In the genomic region with DNA sequence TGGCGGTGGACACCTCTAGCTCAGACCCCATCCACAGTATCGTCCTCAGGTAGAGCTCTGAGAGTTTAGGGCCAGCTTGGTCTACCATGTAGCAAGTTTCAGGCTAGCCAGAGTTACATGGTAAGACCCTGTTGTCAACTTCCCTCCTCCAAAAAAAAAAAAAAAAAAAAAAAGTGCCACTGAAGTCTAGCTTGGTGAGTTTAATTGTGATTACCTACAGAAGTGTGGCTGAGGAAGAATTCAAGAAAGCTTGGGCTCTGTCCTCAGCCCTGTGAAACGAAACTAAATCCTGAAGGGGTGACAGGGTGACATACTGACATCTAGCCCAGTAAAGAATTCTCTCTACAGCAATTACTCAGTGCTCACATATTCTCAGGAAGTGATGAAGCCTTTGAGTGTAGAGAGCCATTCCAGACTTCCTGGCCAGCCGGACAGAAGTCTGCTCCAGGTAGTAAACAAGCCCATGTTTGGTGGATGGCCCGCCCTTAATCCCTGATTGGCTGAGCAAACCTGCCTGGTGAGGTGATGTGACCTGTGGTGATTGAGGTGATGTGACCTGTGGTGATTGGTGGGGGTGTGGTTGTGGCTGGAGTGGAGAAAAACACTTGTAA, we compare ENCODE assay signal across 22 mouse cellular contexts. TPM values are rescaled to one million over a fixed set of nuclear protein-coding genes. Genes with fewer than 3 reads are reported as not detected.
DNase-seq lines count a peak whose midpoint lies in the region; ATAC-seq and TF ChIP-seq lines count a peak whose summit lies in the region.
"Had no signal": no experiment of that assay in that cellular context is flagged by ENCODE, and none has a peak within 500 bp of the region (broad histone marks: within the 10 kb centered on the region; RNA-seq: fewer than 3 reads in every experiment).

No protein-coding gene starts in this region.

- no peaks in the 10 kb centered on the region for H3K9me3 ChIP-seq in E14TG2a.4 (ENCODE audit: low read length)
- H3K9me3 ChIP-seq: embryonic facial prominence, embryonic 10.5 days; forebrain, embryonic 13.5 days; heart, embryonic 15.5 days; hindbrain, embryonic 15.5 days had no signal

- peaks cover 25% of the 10 kb centered on the region for H3K27me3 ChIP-seq in E14TG2a.4 (ENCODE audit: insufficient read depth, low read length)
- H3K27me3 ChIP-seq: Patski had no signal

- H3K4me1 ChIP-seq in E14TG2a.4 (replicated peaks; ENCODE audit: low read depth, low read length), result peaks cover 28% of the 10 kb centered on the region; the same call in 1 of the 2 replicates

- H3K36me3 ChIP-seq in E14TG2a.4 (ENCODE audit: insufficient read depth, low read length), result no peaks in the 10 kb centered on the region
- H3K36me3 ChIP-seq: embryonic facial prominence, embryonic 10.5 days; heart, embryonic 15.5 days; hindbrain, embryonic 15.5 days had no signal

- intact Hi-C loops in heart, postnatal 25 days (cut with DNase I), result no loop called here

- ATAC-seq in megakaryocyte-erythroid progenitor cell, adult 5-6 weeks (replicated peaks; ENCODE audit: low FRiP score, low TSS enrichment, poor library complexity, severe bottlenecking), result no peak
- ATAC-seq: activated CD4-positive, CD25-positive, alpha-beta regulatory T cell, adult 4 months; forebrain, embryonic 13.5 days; inflammation-experienced regulatory T-cells, adult 6 months; Patski had no signal

- peak; percentile 89 for DNase-seq in heart, adult 11 months
- no peak for DNase-seq in heart, postnatal 25 days (ENCODE audit: low spot score)
- peak; percentile 19 to 27 for DNase-seq in lung, adult 18-20 months
- DNase-seq in lung, postnatal 36 days, result no peak
- DNase-seq in induced T-regulatory cell, adult 2 months (ENCODE audit: low read depth), result peak; percentile 35
- no peak for DNase-seq in ovary, postnatal 36 days (ENCODE audit: low spot score)
- DNase-seq: adrenal gland, adult 2 months; adrenal gland, postnatal 25 days; cerebellum, adult 2 months; cerebellum, postnatal 10 days; heart, adult 2 months; heart, postnatal 14 days had no signal

- no peak for TF ChIP-seq CTCF in E14TG2a.4 (conservative IDR thresholded peaks at IDR 0.05; ENCODE audit: low read length)

- H3K4me3 ChIP-seq in E14TG2a.4 (replicated peaks; ENCODE audit: low read length), result 0 out of 2 replicates have a peak overlapping the region, but pooled peaks have one; percentile 13
- H3K4me3 ChIP-seq: embryonic facial prominence, embryonic 10.5 days; forebrain, embryonic 13.5 days; heart, adult 2 months; heart, embryonic 15.5 days; hindbrain, embryonic 15.5 days had no signal

RNA-seq across cellular contexts. Expression of gene Slc16a11, which starts 3.7 kb away (rescaled TPM):
- total RNA-seq in heart, postnatal 25 days (2021), result under 1 TPM in 1 of 2 experiments, not detected in 1; 0.45 TPM
- not detected in 2 replicates for total RNA-seq in megakaryocyte-erythroid progenitor cell, adult 5-6 weeks (2014; fragmentation: Nextera tagmentation)
- total RNA-seq in megakaryocyte-erythroid progenitor cell, adult 5-6 weeks (2017), result not detected in 2 replicates
- total RNA-seq: adrenal gland, postnatal 25 days; gastrocnemius, postnatal 4 days had no signal

RNA-seq across cellular contexts. Expression of gene Slc16a13, which starts 12.0 kb away (rescaled TPM):
- total RNA-seq in heart, postnatal 25 days (2021), result 1 to 10 TPM; 4.2 to 4.8 TPM
- total RNA-seq in megakaryocyte-erythroid progenitor cell, adult 5-6 weeks (2014; fragmentation: Nextera tagmentation), result 2.4 and 3.1 TPM in 2 replicates
- 0.19 and 4.7 TPM in 2 replicates for total RNA-seq in megakaryocyte-erythroid progenitor cell, adult 5-6 weeks (2017)

RNA-seq across cellular contexts. Expression of gene Bcl6b, which starts 20.7 kb away (rescaled TPM):
- total RNA-seq in heart, postnatal 25 days (2021), result 10 to 100 TPM; 20.0 to 22.3 TPM
- 0.28 and 0.62 TPM in 2 replicates for total RNA-seq in megakaryocyte-erythroid progenitor cell, adult 5-6 weeks (2014; fragmentation: Nextera tagmentation)
- not detected in 2 replicates for total RNA-seq in megakaryocyte-erythroid progenitor cell, adult 5-6 weeks (2017)

RNA-seq across cellular contexts. Expression of gene 0610010K14Rik, which starts 28.8 kb away (rescaled TPM):
- 10 to 100 TPM; 31.4 to 36.7 TPM for total RNA-seq in heart, postnatal 25 days (2021)
- 71.3 and 71.6 TPM in 2 replicates for total RNA-seq in megakaryocyte-erythroid progenitor cell, adult 5-6 weeks (2014; fragmentation: Nextera tagmentation)
- 17.9 and 45.7 TPM in 2 replicates for total RNA-seq in megakaryocyte-erythroid progenitor cell, adult 5-6 weeks (2017)

RNA-seq across cellular contexts. Expression of gene Gm21988, which starts 30.7 kb away (rescaled TPM):
- 1 to 10 TPM; 2.1 to 2.3 TPM for total RNA-seq in heart, postnatal 25 days (2021)
- total RNA-seq in megakaryocyte-erythroid progenitor cell, adult 5-6 weeks (2014; fragmentation: Nextera tagmentation), result 5.4 and 9.6 TPM in 2 replicates
- 0.33 and 0.91 TPM in 2 replicates for total RNA-seq in megakaryocyte-erythroid progenitor cell, adult 5-6 weeks (2017)

Comparison
In these comparisons a context has a peak if more than half of its experiments do, and no peak if none do; other contexts are left out.
1. DNase-seq: peak in heart, adult 11 months (single experiment), lung, adult 18-20 months (2 of 2) and induced T-regulatory cell, adult 2 months (single experiment); none in heart, postnatal 25 days (single experiment), lung, postnatal 36 days (single experiment) and ovary, postnatal 36 days (single experiment).
2. RNA of gene Bcl6b, which starts 20.7 kb away (total RNA-seq): 20.0 to 22.3 TPM in heart, postnatal 25 days; 0.28 to 0.62 TPM in megakaryocyte-erythroid progenitor cell, adult 5-6 weeks; every median in the first group is over 10 times any median in the second.